Comparison of ENCODE assay signal across 12 mouse cellular contexts in the genomic region with DNA sequence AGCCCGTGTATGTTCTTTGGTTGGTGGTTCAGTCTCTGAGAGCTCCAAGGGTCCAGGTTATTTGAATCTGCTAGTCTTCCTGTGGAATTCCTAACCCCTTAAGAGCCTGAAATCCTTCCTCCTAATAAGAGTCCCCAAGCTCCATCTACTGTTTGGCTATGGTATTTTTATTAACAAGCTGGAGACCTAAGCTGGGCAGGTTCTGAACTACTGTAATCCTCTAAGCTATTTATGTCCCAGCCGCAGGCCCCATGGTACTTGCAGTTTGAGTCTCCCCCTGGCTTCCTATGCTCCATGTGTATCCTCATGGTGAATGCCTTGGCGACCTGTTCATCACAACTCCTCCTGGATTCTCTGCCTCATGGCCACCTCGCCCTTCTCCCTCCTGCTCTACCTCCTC. TPM values are rescaled to one million over a fixed set of nuclear protein-coding genes. Genes with fewer than 3 reads are reported as not detected.
DNase-seq lines count a peak whose midpoint lies in the region; ATAC-seq and TF ChIP-seq lines count a peak whose summit lies in the region.
"Had no signal": no experiment of that assay in that cellular context is flagged by ENCODE, and none has a peak within 500 bp of the region (broad histone marks: within the 10 kb centered on the region; RNA-seq: fewer than 3 reads in every experiment).

No protein-coding gene starts in this region.

- no peak overlapping the region for H3K4me2 ChIP-seq in heart, postnatal 0 days (ENCODE audit: low read depth, low read length)
- H3K4me2 ChIP-seq in heart, embryonic 11.5 days, result no peak overlapping the region
- H3K4me2 ChIP-seq in lung, embryonic 16.5 days (ENCODE audit: low read depth, low read length), result no peak overlapping the region
- H3K4me2 ChIP-seq: liver, embryonic 11.5 days; midbrain, embryonic 12.5 days; neural tube, embryonic 15.5 days had no signal

- no peaks in the 10 kb centered on the region for H3K27me3 ChIP-seq in heart, postnatal 0 days (ENCODE audit: control insufficient read depth, insufficient read depth, low read length)
- H3K27me3 ChIP-seq in heart, embryonic 11.5 days (ENCODE audit: control insufficient read depth, insufficient read depth, low read length), result no peaks in the 10 kb centered on the region
- H3K27me3 ChIP-seq in lung, embryonic 16.5 days (ENCODE audit: control insufficient read depth, insufficient read depth, low read depth, low read length), result no peaks in the 10 kb centered on the region; the same call in 1 of the 2 replicates
- H3K27me3 ChIP-seq: neural tube, embryonic 15.5 days had no signal

- peaks cover 5% of the 10 kb centered on the region for H3K4me1 ChIP-seq in heart, postnatal 0 days (ENCODE audit: control insufficient read depth, insufficient read depth)
- H3K4me1 ChIP-seq in heart, embryonic 11.5 days (ENCODE audit: control insufficient read depth, insufficient read depth, low read length), result no peaks in the 10 kb centered on the region; the same call in 1 of the 2 replicates
- H3K4me1 ChIP-seq in lung, embryonic 16.5 days (replicated peaks; ENCODE audit: control insufficient read depth, insufficient read depth, low read length), result no peaks in the 10 kb centered on the region
- H3K4me1 ChIP-seq: midbrain, embryonic 12.5 days had no signal

- H3K4me3 ChIP-seq in heart, postnatal 0 days (ENCODE audit: low read depth, low read length), result no peak overlapping the region
- H3K4me3 ChIP-seq in heart, embryonic 11.5 days (ENCODE audit: low read depth, low read length), result no peak overlapping the region
- no peak overlapping the region for H3K4me3 ChIP-seq in lung, embryonic 16.5 days (ENCODE audit: low read length)
- H3K4me3 ChIP-seq: midbrain, embryonic 12.5 days; neural tube, embryonic 15.5 days had no signal

- WGBS in heart, postnatal 0 days, result 44% methylated on average over 4 of the region's 4 CpGs
- 39% methylated on average over 4 of the region's 4 CpGs for WGBS in heart, embryonic 11.5 days (ENCODE audit: insufficient replicate concordance)
- WGBS in lung, embryonic 16.5 days, result 54% methylated on average over 4 of the region's 4 CpGs

- peak; percentile 57 for TF ChIP-seq CTCF in heart, postnatal 0 days (IDR thresholded peaks at IDR 0.05; ENCODE audit: low read depth)

- no peak overlapping the region for H3K27ac ChIP-seq in heart, postnatal 0 days (ENCODE audit: low read depth)
- no peak overlapping the region for H3K27ac ChIP-seq in heart, embryonic 11.5 days (ENCODE audit: low read depth, low read length)
- H3K27ac ChIP-seq in lung, embryonic 16.5 days (ENCODE audit: low read length), result no peak overlapping the region
- H3K27ac ChIP-seq: midbrain, embryonic 12.5 days; neural tube, embryonic 15.5 days had no signal

- TF ChIP-seq EP300 in heart, postnatal 0 days (IDR thresholded peaks at IDR 0.05; ENCODE audit: low read depth), result no peak

- H3K9ac ChIP-seq in heart, postnatal 0 days (replicated peaks; ENCODE audit: low read depth, low read length), result no peak overlapping the region
- no peak overlapping the region for H3K9ac ChIP-seq in heart, embryonic 11.5 days (ENCODE audit: low read depth, low read length)
- no peak overlapping the region for H3K9ac ChIP-seq in lung, embryonic 16.5 days (ENCODE audit: low read length)
- H3K9ac ChIP-seq: midbrain, embryonic 12.5 days; neural tube, embryonic 15.5 days had no signal

- peak; percentile 55 for ATAC-seq in heart, postnatal 0 days (ENCODE audit: insufficient read depth, low read depth)
- no peak for ATAC-seq in heart, embryonic 11.5 days (replicated peaks; ENCODE audit: insufficient number of reproducible peaks, low FRiP score, low TSS enrichment)
- ATAC-seq in lung, embryonic 16.5 days (ENCODE audit: low read depth), result peak; percentile 41; the same call in 1 of the 2 replicates

- peak; percentile 52 for DNase-seq in heart, postnatal 0 days (ENCODE audit: low spot score)
- no peak for DNase-seq in lung, adult 18-20 months
- peak; percentile 66 for DNase-seq in R1 (ENCODE audit: low read depth, low spot score)
- DNase-seq in retina, postnatal 7 days (ENCODE audit: low read depth, low spot score), result peak; percentile 68
- no peak for DNase-seq in urinary bladder, adult 18-20 months (ENCODE audit: low spot score in 2 of 2)
- DNase-seq: adrenal gland, postnatal 14 days had no signal

- H3K9me3 ChIP-seq in heart, postnatal 0 days (replicated peaks; ENCODE audit: control insufficient read depth, low read length), result no peaks in the 10 kb centered on the region
- no peaks in the 10 kb centered on the region for H3K9me3 ChIP-seq in heart, embryonic 11.5 days (replicated peaks; ENCODE audit: control insufficient read depth, low read length)
- no peaks in the 10 kb centered on the region for H3K9me3 ChIP-seq in lung, embryonic 16.5 days (ENCODE audit: control insufficient read depth, low read length)
- H3K9me3 ChIP-seq: midbrain, embryonic 12.5 days; neural tube, embryonic 15.5 days had no signal

- H3K36me3 ChIP-seq in heart, postnatal 0 days (replicated peaks; ENCODE audit: control insufficient read depth, insufficient read depth, low read length), result no peaks in the 10 kb centered on the region
- no peaks in the 10 kb centered on the region for H3K36me3 ChIP-seq in heart, embryonic 11.5 days (ENCODE audit: control insufficient read depth, insufficient read depth, low read length)
- H3K36me3 ChIP-seq in lung, embryonic 16.5 days (ENCODE audit: control insufficient read depth, insufficient read depth, low read length), result no peaks in the 10 kb centered on the region
- H3K36me3 ChIP-seq: midbrain, embryonic 12.5 days; neural tube, embryonic 15.5 days had no signal

RNA-seq across cellular contexts. Expression of a gene that starts 24.8 kb away (rescaled TPM):
- 1.1 and 2.4 TPM in 2 replicates for total RNA-seq in heart, postnatal 0 days (2014; rRNA removed; ENCODE audit: low replicate concordance)
- polyA plus RNA-seq in heart, postnatal 0 days (2015; fragmentation: Nextera tagmentation; extraction: Ambion mirVana), result 0.97 and 1.3 TPM in 2 replicates
- polyA plus RNA-seq in heart, embryonic 11.5 days (2014; fragmentation: Nextera tagmentation; extraction: Ambion mirVana), result 0.30 and 0.39 TPM in 2 replicates
- polyA plus RNA-seq in lung, embryonic 16.5 days (2015; fragmentation: Nextera tagmentation; extraction: Ambion mirVana), result 3.1 and 3.8 TPM in 2 replicates

RNA-seq across cellular contexts. Expression of a gene that starts 33.8 kb away (rescaled TPM):
- 3.5 and 21.6 TPM in 2 replicates for total RNA-seq in heart, postnatal 0 days (2014; rRNA removed; ENCODE audit: low replicate concordance)
- 7.6 and 8.0 TPM in 2 replicates for polyA plus RNA-seq in heart, postnatal 0 days (2015; fragmentation: Nextera tagmentation; extraction: Ambion mirVana)
- polyA plus RNA-seq in heart, embryonic 11.5 days (2014; fragmentation: Nextera tagmentation; extraction: Ambion mirVana), result 15.2 and 15.7 TPM in 2 replicates
- polyA plus RNA-seq in lung, embryonic 16.5 days (2015; fragmentation: Nextera tagmentation; extraction: Ambion mirVana), result 22.4 and 24.4 TPM in 2 replicates

RNA-seq across cellular contexts. Expression of a gene that starts 56.4 kb away (rescaled TPM):
- total RNA-seq in heart, postnatal 0 days (2014; rRNA removed; ENCODE audit: low replicate concordance), result not detected in 2 replicates
- not detected in 2 replicates for polyA plus RNA-seq in heart, postnatal 0 days (2015; fragmentation: Nextera tagmentation; extraction: Ambion mirVana)
- polyA plus RNA-seq in heart, embryonic 11.5 days (2014; fragmentation: Nextera tagmentation; extraction: Ambion mirVana), result not detected in 2 replicates
- polyA plus RNA-seq in lung, embryonic 16.5 days (2015; fragmentation: Nextera tagmentation; extraction: Ambion mirVana), result not detected in 2 replicates
- total RNA-seq: adrenal gland, postnatal 14 days; gastrocnemius, postnatal 4 days had no signal
- polyA plus RNA-seq: liver, embryonic 11.5 days; midbrain, embryonic 12.5 days; neural tube, embryonic 15.5 days had no signal

Comparison
In these comparisons a context has a peak if more than half of its experiments do, and no peak if none do; other contexts are left out.
1. DNase-seq: peak in heart, postnatal 0 days (single experiment), R1 (single experiment) and retina, postnatal 7 days (single experiment); none in lung, adult 18-20 months (0 of 2) and urinary bladder, adult 18-20 months (0 of 2).